Mouse (Mus musculus): ENCODE data around the gene Ust. TPM values are rescaled to one million over a fixed set of nuclear protein-coding genes. Genes with fewer than 3 reads are reported as not detected.

The Ust gene
- polyA plus RNA-seq, 1 experiment from 2014 or later = 3.4 TPM

DNA sequence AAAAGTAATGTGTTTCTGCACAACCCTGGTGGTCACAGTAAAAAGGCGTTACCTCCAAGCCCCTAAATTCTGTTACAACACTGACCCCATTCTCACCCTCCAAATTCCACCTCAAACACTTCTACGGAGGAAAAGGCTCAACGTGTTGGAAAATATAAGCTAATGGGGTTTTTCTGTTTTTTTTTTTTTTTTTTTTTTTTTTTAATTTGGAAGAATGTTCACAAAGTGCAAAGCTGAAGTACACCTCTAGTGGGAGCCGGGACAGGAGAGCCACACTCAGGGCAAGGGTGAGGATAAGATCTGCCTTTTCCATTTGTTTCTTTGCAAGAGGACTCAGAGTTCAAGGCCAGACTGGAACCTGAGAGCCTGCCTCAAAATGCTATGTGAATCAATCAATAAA, 34.1 kb downstream of the Ust start:
- Histone ChIP-seq H3K9me3 (replicated peaks; ENCODE audit: control insufficient read depth, low read length) (no peaks in the 10 kb centered on the region), H3K4me3 (replicated peaks; ENCODE audit: low read length) (no peak overlapping the region), H3K36me3 (ENCODE audit: control insufficient read depth, insufficient read depth, low read length) (no peaks in the 10 kb centered on the region), H3K4me2 (ENCODE audit: low read depth, low read length) (no peak overlapping the region), H3K9ac (ENCODE audit: low read length) (no peak overlapping the region), H3K27ac (ENCODE audit: low read length) (no peak overlapping the region), H3K4me1 (ENCODE audit: control insufficient read depth, insufficient read depth, low read length) (no peaks in the 10 kb centered on the region), H3K27me3 (ENCODE audit: control insufficient read depth, insufficient read depth, low read length) (no peaks in the 10 kb centered on the region)
- WGBS = 71% methylated on average over 4 of the region's 4 CpGs
- no peak for ATAC-seq (ENCODE audit: insufficient read depth, low FRiP score)

DNA sequence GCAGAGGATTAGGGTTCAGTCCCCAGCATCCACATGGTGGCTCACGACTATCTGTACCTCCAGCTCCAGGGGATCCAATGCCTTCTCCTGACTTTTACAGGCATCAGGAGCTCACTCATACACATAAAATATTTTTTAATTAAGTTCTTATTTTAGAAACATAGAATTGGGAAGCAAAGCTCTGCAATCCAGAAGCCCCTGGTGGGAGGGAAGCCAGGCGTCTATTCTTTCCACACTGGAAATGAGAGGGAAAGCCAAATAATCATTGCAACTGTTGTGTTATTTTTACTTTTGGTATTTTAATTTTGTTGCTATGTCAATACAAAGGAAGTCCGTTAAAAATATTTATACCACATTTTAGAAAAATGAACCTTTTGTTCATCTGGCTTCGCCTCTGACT, 35.8 kb downstream of the Ust start:
- Histone ChIP-seq H3K36me3 (ENCODE audit: control insufficient read depth, insufficient read depth, low read length) (no peaks in the 10 kb centered on the region), H3K4me3 (replicated peaks; ENCODE audit: low read length) (no peak overlapping the region), H3K4me1 (ENCODE audit: control insufficient read depth, insufficient read depth, low read length) (no peaks in the 10 kb centered on the region), H3K27me3 (ENCODE audit: control insufficient read depth, insufficient read depth, low read length) (no peaks in the 10 kb centered on the region), H3K4me2 (ENCODE audit: low read depth, low read length) (no peak overlapping the region), H3K9ac (ENCODE audit: low read length) (no peak overlapping the region), H3K9me3 (replicated peaks; ENCODE audit: control insufficient read depth, low read length) (no peaks in the 10 kb centered on the region), H3K27ac (ENCODE audit: low read length) (no peak overlapping the region)
- WGBS = 91% methylated on average over 4 of the region's 4 CpGs
- ATAC-seq (ENCODE audit: insufficient read depth, low FRiP score) = no peak

DNA sequence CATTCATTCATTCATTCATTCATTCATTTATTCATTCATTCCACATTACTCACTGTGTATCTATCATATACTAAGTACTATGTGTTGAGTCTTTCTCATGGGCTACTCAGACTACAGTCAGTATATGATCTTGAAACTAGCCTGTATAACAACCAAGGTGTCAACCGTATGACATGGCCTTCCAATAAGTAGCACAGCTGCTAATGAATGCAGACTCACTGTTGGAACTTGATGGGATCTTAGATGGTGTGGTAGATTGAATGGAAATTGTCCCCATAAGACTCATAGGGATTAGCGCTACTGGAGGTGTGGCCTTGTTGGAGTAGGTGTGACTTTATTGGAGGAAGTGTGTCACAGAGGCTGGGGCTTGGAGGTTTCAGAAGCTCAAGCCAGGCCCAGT, 38.8 kb downstream of the Ust start:
- H3K9me3 ChIP-seq (replicated peaks; ENCODE audit: control insufficient read depth, low read length) = no peaks in the 10 kb centered on the region
- ATAC-seq (ENCODE audit: insufficient read depth, low FRiP score) = no peak

DNA sequence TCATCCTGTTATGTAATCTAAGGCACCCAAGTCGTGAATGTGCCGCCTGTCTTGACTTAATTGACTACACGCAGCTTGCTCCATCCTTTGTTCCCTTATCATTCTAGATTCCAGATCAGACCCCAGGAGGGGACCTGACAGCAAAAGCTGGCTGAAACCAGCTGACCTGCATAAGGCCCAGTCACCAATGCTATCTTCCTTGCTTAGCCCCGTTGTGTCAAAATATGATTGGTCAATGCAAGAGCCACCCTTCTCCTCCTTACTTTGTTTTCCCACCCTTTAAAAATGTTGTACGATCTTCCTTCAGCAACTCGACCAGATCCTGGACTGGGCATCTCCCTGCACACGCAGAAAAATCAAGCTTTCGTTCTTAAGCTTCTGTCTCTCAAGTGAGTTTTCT, 40.7 kb downstream of the Ust start:
- H3K27ac ChIP-seq (ENCODE audit: low read length) = no peak overlapping the region
- H3K36me3 ChIP-seq (ENCODE audit: control insufficient read depth, insufficient read depth, low read length) = no peaks in the 10 kb centered on the region
- no peak overlapping the region for H3K9ac ChIP-seq (ENCODE audit: low read length)
- 87% methylated on average over 8 of the region's 8 CpGs for WGBS
- H3K4me1 ChIP-seq (ENCODE audit: control insufficient read depth, insufficient read depth, low read length) = no peaks in the 10 kb centered on the region
- H3K9me3 ChIP-seq (replicated peaks; ENCODE audit: control insufficient read depth, low read length) = no peaks in the 10 kb centered on the region
- no peak overlapping the region for H3K4me2 ChIP-seq (ENCODE audit: low read depth, low read length)
- H3K27me3 ChIP-seq (ENCODE audit: control insufficient read depth, insufficient read depth, low read length) = no peaks in the 10 kb centered on the region
- no peak for ATAC-seq (ENCODE audit: insufficient read depth, low FRiP score)
- no peak overlapping the region for H3K4me3 ChIP-seq (replicated peaks; ENCODE audit: low read length)

More for the DNA sequence above, 38.8 kb downstream of the Ust start:
- WGBS = 97% methylated on average over 2 of the region's 2 CpGs
- no peaks in the 10 kb centered on the region for H3K36me3 ChIP-seq (ENCODE audit: control insufficient read depth, insufficient read depth, low read length)
- H3K9ac ChIP-seq (ENCODE audit: low read length) = no peak overlapping the region
- H3K27me3 ChIP-seq (ENCODE audit: control insufficient read depth, insufficient read depth, low read length) = no peaks in the 10 kb centered on the region
- no peaks in the 10 kb centered on the region for H3K4me1 ChIP-seq (ENCODE audit: control insufficient read depth, insufficient read depth, low read length)
- H3K4me2 ChIP-seq (ENCODE audit: low read depth, low read length) = no peak overlapping the region
- H3K4me3 ChIP-seq (replicated peaks; ENCODE audit: low read length) = no peak overlapping the region
- no peak overlapping the region for H3K27ac ChIP-seq (ENCODE audit: low read length)

DNA sequence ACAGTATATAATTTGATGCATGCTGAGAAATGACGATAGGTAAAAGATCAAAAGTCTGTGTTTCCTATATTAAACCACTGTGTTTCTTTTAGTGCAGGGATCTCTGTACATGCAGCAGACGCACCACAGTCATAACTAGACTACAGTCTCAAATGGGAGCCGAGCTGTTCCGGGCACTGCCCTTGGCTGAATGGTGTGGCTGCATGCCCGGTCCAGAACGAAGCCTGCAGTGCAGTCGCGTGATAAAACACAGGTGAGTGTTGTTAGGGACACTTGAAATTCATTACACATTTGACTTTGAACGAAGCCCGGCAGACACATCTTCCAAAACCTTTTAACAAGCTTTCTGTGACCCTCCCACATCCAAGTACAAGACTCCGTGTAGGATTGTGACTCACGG, 46.6 kb downstream of the Ust start:
- H3K4me2 ChIP-seq (ENCODE audit: low read depth, low read length) = no peak overlapping the region
- no peak for ATAC-seq (ENCODE audit: insufficient read depth, low FRiP score)
- 79% methylated on average over 12 of the region's 12 CpGs for WGBS

DNA sequence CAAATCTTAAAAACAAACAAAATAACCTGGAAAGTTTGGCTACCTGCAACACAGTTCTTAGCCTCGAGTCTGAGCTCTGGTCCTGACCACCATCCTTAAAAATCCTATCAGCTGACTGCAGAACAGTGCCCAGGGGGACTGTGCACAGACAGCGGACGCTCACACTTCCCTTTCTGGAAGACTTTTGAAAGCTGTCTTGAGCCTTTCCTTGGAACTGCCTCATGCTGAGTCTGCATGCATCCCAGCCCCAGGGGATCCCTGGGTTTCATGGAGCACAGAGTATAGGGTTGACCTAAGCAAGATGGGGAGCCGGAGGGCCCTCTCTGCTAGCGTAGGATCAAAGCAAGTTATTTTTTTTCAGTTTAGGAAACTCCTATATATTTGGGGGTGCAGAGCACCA, 47.6 kb downstream of the Ust start:
- H3K9ac ChIP-seq (ENCODE audit: low read length) = no peak overlapping the region
- ATAC-seq (ENCODE audit: insufficient read depth, low FRiP score) = no peak
- H3K9me3 ChIP-seq (replicated peaks; ENCODE audit: control insufficient read depth, low read length) = no peaks in the 10 kb centered on the region
- H3K4me2 ChIP-seq (ENCODE audit: low read depth, low read length) = no peak overlapping the region
- H3K4me1 ChIP-seq (ENCODE audit: control insufficient read depth, insufficient read depth, low read length) = no peaks in the 10 kb centered on the region
- WGBS = 81% methylated on average over 5 of the region's 5 CpGs
- no peak overlapping the region for H3K27ac ChIP-seq (ENCODE audit: low read length)
- no peaks in the 10 kb centered on the region for H3K36me3 ChIP-seq (ENCODE audit: control insufficient read depth, insufficient read depth, low read length)
- H3K4me3 ChIP-seq (replicated peaks; ENCODE audit: low read length) = no peak overlapping the region
- H3K27me3 ChIP-seq (ENCODE audit: control insufficient read depth, insufficient read depth, low read length) = no peaks in the 10 kb centered on the region

More for the DNA sequence above, 46.6 kb downstream of the Ust start:
- Histone ChIP-seq H3K4me1 (ENCODE audit: control insufficient read depth, insufficient read depth, low read length) (no peaks in the 10 kb centered on the region), H3K9me3 (replicated peaks; ENCODE audit: control insufficient read depth, low read length) (no peaks in the 10 kb centered on the region), H3K4me3 (replicated peaks; ENCODE audit: low read length) (no peak overlapping the region), H3K27ac (ENCODE audit: low read length) (no peak overlapping the region), H3K36me3 (ENCODE audit: control insufficient read depth, insufficient read depth, low read length) (no peaks in the 10 kb centered on the region), H3K9ac (ENCODE audit: low read length) (no peak overlapping the region), H3K27me3 (ENCODE audit: control insufficient read depth, insufficient read depth, low read length) (no peaks in the 10 kb centered on the region)

DNA sequence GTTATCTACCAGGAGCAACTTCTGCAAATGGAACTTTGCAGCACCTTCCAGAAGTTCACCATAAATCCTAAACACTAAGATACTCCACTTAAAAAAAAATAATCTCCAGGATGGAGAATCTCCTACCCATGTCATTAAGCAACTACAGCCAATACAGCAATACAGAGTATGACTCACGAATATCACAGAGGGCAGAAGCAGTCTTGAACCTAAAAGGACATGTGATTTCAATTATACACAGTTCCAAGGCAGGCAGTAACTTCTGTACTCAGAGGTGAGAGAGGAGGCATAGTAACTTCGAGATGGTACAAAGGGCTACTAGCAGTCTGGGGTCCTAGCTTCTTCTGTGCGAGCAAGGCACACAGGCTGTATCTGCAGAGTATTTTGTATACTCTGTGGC, 49.1 kb downstream of the Ust start:
- Histone ChIP-seq H3K27me3 (ENCODE audit: control insufficient read depth, insufficient read depth, low read length) (no peaks in the 10 kb centered on the region), H3K4me1 (ENCODE audit: control insufficient read depth, insufficient read depth, low read length) (no peaks in the 10 kb centered on the region), H3K4me2 (ENCODE audit: low read depth, low read length) (no peak overlapping the region), H3K9ac (ENCODE audit: low read length) (no peak overlapping the region), H3K4me3 (replicated peaks; ENCODE audit: low read length) (no peak overlapping the region), H3K9me3 (replicated peaks; ENCODE audit: control insufficient read depth, low read length) (no peaks in the 10 kb centered on the region), H3K27ac (ENCODE audit: low read length) (no peak overlapping the region), H3K36me3 (ENCODE audit: control insufficient read depth, insufficient read depth, low read length) (no peaks in the 10 kb centered on the region)
- 87% methylated on average over 3 of the region's 3 CpGs for whole genome bisulfite sequencing
- no peak for ATAC-seq (ENCODE audit: insufficient read depth, low FRiP score)

DNA sequence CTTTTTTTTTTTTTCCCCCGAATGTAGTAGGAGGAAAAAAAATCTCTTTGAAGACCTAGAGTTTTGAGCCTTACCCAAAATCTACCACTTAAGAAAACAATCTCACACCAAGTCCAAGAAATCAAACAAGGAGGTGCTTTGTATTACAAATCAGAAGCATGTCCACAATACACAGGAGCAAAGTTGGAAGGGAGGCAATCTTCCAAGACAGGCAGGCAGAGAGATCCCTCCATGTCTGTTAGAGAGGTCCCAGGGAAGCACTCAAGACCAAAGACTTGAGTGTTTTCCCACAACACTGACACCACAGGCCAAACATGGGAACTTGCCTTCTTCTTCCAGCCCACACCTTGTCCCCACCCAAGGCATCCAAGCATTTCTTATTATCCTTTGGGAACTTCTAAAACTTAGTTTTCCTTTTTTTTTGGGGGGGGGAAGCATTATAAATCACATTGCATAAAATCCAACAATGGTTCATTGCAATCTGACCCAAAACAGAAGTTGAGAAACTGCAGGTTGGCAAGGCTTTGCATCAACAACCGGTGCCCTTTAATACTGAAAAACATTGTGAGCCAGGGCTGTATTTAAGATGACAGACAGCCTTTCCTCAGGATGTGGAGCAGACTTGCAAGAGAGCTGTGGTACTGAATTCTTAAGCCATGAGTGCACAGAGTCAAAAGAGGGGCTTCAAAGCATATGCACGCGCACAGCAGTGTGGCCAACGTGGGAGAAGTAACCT, 49.8 kb downstream of the Ust start:
- Histone ChIP-seq H3K27me3 (ENCODE audit: control insufficient read depth, insufficient read depth, low read length) (no peaks in the 10 kb centered on the region), H3K4me3 (replicated peaks; ENCODE audit: low read length) (no peak overlapping the region), H3K27ac (ENCODE audit: low read length) (no peak overlapping the region), H3K36me3 (ENCODE audit: control insufficient read depth, insufficient read depth, low read length) (no peaks in the 10 kb centered on the region), H3K9ac (ENCODE audit: low read length) (no peak overlapping the region), H3K9me3 (replicated peaks; ENCODE audit: control insufficient read depth, low read length) (no peaks in the 10 kb centered on the region), H3K4me2 (ENCODE audit: low read depth, low read length) (no peak overlapping the region), H3K4me1 (ENCODE audit: control insufficient read depth, insufficient read depth, low read length) (no peaks in the 10 kb centered on the region)
- no peak for ATAC-seq (ENCODE audit: insufficient read depth, low FRiP score)
- 75% methylated on average over 5 of the region's 5 CpGs for WGBS

DNA sequence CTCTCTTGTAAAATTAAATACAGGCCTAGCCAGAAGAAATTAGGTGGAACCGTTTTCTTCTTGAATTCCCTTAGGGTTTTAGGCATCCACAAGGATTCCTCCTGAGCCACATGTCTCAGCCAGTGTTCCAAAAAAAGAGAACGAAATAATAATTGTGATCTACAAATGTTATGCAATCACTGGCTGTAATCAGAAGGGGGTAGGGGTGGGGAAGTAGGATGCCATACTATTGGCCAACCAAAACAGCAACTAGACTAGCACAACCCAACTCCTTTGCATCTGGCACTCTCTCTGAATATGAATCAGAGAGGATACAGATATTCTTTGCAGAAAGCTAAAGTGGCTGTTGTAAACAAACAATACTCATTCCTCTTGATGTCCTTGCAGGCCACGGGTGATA, 52.7 kb downstream of the Ust start:
- ATAC-seq (ENCODE audit: insufficient read depth, low FRiP score) = no peak
- WGBS = 71% methylated on average over 3 of the region's 3 CpGs
- Histone ChIP-seq H3K27ac (ENCODE audit: low read length) (no peak overlapping the region), H3K4me2 (ENCODE audit: low read depth, low read length) (no peak overlapping the region), H3K27me3 (ENCODE audit: control insufficient read depth, insufficient read depth, low read length) (no peaks in the 10 kb centered on the region), H3K4me1 (ENCODE audit: control insufficient read depth, insufficient read depth, low read length) (peaks cover 9% of the 10 kb centered on the region), H3K4me3 (replicated peaks; ENCODE audit: low read length) (no peak overlapping the region), H3K9ac (ENCODE audit: low read length) (no peak overlapping the region), H3K36me3 (ENCODE audit: control insufficient read depth, insufficient read depth, low read length) (no peaks in the 10 kb centered on the region), H3K9me3 (replicated peaks; ENCODE audit: control insufficient read depth, low read length) (no peaks in the 10 kb centered on the region)

All from stomach, embryonic 16.5 days (tissue).